Mouse (Mus musculus) layer of hippocampus, postnatal 14 days (tissue): ENCODE data around the gene Dennd2a. TPM values are rescaled to one million over a fixed set of nuclear protein-coding genes. Genes with fewer than 3 reads are reported as not detected.
"Not testable (repeated sequence)": the region's sequence is repeated elsewhere in the genome, so short reads cannot be mapped to it uniquely, and the experiment has no call there.

Experiments
- DNase-seq, 2 experiments: peaks; one replicate each; pipeline ENCODE4 v3.0.0; 2021 to 2022; ENCODE audit warnings: low spot score in 2 of 2, mixed read lengths in 1 of 2
- total RNA-seq, 2 experiments: library from RNA; stranded (reverse); gene quantifications; 2 replicates each; pipeline ENCODE4 v1.2.3; 2021

Dennd2a gene
- total RNA-seq, 2 experiments from 2014 or later: 30.0 to 35.7 TPM

DNA sequence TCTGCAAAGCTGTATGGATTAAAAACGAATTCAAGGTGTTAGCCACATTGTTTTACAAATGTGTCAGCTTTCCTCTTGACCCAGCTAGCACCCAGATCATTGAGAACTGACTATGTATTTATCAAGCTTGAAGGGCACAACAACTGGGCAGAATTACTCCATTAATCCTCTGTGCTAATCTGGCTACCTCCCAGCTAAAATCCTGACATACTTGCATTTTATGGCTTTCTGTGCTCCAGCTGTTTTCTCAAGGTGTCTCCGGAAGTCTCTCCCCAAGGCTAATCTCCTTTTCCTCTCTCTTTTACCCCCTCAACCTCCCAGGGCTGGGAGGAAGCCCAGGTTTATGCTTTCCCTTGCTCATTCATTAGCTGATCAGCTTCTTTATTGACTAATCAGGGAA lies 103.1 kb downstream of the Dennd2a start:
- no peak for DNase-seq

GRCm38 (mm10) chr6:39453564-39453963 lies 104.1 kb downstream of the Dennd2a start:
- no peak for DNase-seq

- DNase-seq: no peak
Measured at GRCm38 (mm10) chr6:39451033-39451432, 106.6 kb downstream of the Dennd2a start.

- DNase-seq: no peak
Measured at GRCm38 (mm10) chr6:39450580-39450979, 107.1 kb downstream of the Dennd2a start.

DNA sequence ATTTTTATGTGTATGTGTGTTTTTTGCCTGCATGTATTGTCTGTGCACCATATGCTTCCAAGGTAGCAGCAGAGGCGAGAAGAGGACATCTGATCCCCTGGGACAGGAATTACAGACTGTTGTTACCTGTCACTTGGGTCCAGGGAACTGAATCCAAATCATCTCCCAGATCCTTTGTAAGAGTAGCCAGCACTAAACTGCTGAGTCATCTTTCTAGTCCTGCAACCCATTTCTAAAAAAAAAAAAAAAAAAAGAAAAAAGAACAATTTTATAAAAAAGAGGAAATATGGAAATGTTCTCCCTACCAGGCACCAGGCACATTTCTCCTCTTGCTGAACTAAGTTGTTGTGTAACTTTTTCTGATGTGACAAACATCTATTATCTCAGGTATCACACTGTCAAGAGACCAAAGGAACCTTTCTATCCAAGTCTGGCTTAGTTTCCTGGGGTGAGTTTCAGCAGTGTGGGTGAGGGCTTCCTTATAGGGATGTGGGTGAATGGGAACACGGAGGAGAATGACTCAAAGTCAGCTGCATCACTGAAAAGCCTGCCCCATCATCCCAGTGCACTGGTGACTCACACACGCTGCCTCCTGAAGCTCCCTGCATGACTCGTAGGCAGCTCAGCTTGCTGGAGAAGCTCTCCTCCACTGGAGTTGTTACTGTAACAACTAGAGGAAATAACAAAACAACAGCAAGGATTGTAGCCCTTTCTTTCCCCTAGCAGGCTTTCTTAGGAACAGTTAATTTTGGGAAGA lies 110.1 kb downstream of the Dennd2a start:
- no peak for DNase-seq

DNA sequence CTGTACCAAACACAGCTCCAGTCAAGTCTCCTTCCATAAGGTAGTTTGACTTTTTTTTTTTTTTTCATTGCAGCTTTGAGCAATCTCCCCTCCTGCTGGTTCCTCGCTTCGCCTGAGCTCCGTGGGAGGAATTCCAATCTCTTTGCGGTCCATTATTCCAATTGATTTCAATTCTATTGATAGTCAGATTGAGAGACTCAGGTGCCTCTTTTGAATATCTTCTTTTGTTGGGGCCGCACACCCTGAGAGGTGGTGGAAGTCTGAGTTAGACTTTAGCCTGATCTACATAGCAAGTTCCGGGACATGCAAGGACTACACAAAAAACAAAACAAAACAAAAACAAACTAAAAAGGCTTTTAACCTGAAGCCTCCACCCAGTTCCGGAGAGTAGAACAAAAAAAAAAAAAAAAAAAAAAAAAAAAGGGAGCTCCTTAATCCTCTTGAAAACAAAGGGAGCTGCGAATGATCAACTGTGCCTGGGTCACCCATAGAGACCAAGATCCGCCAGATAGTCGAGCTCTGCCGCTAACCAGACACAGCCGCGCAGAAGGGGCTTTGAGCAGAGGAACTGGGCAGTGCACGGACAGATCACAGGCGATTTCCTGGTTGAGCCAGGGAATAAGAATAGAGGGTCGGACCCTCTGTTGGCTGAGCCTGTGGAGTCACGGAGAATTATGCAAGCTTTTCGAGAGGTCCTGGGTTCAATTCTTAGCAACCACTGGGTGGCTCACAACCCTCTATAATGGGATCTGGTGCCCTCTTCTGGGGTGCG lies 111.7 kb downstream of the Dennd2a start:
- DNase-seq: no peak

GRCm38 (mm10) chr6:39442786-39443287 lies 114.8 kb downstream of the Dennd2a start:
- DNase-seq: no peak

- no peak for DNase-seq
Measured at GRCm38 (mm10) chr6:39440207-39440606, 117.5 kb downstream of the Dennd2a start.

DNA sequence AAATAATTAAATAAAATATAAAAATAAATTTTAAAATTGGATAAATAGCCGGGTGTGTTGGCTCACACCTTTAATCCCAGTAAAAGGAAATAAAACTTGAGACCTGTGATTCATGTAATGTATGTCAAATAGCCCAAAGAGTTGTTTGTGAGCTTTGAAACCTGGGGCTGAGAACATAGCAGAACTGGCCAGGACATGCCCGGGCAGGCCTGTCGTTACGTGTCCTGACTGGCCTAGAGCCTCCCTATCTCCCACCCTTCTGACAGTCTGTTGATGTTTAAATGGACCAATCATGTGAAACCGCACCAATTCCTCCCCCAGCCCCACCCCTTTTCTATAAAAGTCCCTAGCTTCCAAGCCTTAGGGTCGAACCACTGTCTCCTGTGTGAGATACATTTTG lies 120.1 kb downstream of the Dennd2a start:
- DNase-seq: not testable (repeated sequence)

GRCm38 (mm10) chr6:39435875-39436274 lies 121.8 kb downstream of the Dennd2a start:
- no peak for DNase-seq

DNA sequence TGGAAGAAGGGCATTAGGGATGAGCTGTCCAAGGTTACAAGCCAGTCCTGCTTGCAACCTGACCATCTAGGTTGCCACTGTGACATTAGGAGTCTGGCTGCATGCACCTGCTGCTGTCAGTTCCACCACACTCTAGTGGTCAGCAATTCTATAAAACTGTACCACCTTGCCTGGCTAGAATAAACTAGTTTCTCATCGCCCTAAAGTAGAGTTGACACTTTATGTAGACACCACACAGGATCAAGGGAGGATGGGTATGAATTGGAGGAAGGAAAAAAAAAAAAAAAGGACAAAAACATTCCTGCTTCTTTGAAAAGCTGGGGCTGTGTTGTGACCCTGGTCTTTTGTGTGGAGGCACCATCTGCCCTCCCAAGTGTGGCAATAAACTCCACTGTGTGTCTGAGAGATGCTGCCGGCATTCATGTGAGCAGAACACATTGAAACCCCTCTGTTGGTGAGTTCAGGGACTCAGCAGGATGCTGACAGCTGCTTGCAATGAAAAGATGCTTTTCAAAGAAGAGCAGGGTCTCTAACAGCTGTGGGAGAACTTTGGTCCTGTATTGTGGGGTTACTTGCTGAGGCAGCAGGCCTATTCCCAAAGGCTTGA lies 122.7 kb downstream of the Dennd2a start:
- no peak for DNase-seq

DNA sequence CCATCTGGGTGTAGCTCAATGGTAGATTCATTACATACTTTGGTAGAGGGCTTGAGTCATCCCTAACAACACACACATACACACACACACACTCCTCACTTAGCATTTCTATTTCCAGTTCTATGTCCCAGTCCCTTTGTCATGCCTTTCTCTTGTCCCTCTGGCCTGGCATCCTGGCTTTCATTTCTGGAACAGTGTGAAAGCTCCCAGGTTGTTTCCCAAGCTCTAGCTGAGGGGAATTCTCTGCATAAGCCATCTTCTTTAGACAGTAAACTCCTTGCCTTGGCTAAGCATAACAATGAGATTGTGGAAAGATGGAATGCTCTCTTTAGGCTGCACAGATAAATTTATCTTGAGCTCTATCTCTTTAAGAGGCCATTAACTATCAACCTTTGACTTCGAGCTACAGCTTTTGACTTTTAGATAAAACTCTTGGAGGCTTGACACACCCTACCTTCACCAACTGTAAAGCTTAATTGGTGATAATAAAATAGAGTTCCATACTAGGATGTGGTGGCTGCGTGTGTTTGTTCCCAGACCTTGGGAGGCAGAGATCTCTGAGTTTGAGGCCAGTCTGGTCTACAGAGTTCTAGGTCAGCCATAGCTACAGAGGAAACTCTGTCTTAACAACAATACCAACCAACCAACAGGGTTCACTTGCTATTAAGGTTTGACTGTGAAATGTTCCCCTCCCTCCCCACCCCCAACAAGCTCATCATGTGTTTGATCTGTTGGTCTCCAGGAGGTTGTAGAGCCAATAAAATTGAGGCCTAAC lies 123.4 kb downstream of the Dennd2a start:
- no peak for DNase-seq

- no peak for DNase-seq
Measured at GRCm38 (mm10) chr6:39433701-39434100, 124.0 kb downstream of the Dennd2a start.

DNA sequence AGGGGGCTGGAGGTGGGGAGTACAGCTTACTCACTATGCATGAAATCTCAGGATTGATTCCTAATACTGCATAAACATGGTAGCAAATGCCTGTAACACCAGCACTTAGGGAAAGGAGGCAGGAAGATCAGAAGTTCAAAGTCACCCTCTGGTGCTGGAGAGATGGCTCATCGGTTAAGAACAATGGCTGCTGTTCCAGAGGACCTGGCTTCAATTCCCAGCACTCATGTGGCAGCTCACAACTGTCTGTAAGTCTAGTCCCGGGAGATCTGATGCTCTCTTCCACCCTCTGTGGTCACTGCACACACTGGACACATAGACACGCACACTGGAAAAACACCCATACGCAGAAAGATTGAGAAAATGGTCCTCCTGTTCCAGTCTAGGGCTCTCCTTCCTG lies 124.5 kb downstream of the Dennd2a start:
- no peak for DNase-seq

GRCm38 (mm10) chr6:39430722-39431121 lies 126.9 kb downstream of the Dennd2a start:
- no peak for DNase-seq

DNA sequence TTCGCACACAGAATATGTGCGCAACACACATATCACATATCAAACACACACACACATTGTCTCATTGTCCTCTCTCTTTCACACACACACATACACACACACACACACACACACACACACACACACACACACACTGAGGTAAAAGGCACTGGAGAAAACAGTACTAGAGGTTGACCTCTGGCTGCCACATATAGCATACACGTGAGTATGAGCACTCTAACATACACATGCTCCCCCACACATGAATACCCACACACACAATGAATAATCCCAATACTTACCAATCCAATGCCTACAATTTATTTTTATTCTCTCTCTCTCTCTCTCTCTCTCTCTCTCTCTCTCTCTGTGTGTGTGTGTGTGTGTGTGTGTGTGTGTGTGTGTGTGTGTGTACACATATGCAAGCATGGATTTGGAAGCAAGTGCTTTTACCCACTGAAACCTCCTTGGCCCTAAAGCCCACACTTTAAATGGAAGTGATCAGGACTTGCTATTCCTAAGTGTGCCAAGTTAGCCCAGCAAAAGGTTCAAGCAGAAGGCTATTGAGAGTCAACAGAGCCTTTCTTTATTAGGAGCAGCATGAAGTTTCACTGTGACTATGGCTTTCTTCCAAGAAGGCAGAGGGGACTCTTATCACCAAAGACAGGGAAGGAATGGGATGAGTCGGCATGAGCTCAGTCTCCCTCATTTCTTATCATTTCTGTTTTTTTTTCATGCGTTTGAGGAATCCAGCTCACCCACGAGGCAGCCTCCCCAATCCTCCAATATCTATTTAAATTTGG lies 128.5 kb downstream of the Dennd2a start:
- DNase-seq: no peak

DNA sequence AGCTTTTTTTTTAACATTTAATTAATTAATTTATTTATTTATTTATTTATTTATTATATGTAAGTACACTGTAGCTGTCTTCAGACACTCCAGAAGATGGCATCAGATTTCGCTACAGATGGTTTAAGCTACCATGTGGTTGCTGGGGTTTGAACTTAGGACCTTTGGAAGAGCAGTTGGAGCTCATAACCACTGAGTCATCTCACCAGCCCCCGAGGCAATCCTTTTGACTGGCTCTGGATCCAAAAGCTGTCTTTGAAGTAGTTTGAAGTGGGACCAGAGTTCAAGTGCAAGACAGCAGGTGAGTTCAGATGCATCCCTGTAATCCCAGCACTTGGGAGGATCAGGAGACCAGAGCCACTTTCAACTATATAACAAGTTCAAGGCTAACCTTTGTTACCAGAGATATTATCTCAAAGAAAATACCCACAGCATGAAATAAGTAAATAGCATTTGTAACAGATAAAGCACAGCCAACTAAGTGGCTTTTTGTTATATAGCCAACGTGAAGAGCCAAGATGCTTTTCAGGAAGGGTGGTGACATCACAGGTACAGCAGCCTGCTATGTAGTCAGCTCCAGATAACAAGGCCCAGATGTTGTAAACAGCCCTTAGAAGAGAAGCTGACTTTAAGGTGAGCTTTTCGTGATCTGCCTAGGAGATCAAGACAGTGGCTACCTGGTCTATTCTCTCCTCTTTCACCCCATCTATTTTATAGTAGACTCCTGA lies 130.2 kb downstream of the Dennd2a start:
- no peak for DNase-seq

- no peak for DNase-seq
Measured at GRCm38 (mm10) chr6:39426725-39427124, 130.9 kb downstream of the Dennd2a start.

GRCm38 (mm10) chr6:39425181-39425580 lies 132.5 kb downstream of the Dennd2a start:
- DNase-seq: no peak

GRCm38 (mm10) chr6:39423686-39424085 lies 134.0 kb downstream of the Dennd2a start:
- DNase-seq: no peak
